Mouse (Mus musculus): ENCODE measurements at regions not wholly inside any gene's neighbourhood (a gene's known extent, or its start where the extent isn't known, plus 50 kb on each side); places are given as distances from the start of the nearest gene placed in this dataset.

DNA sequence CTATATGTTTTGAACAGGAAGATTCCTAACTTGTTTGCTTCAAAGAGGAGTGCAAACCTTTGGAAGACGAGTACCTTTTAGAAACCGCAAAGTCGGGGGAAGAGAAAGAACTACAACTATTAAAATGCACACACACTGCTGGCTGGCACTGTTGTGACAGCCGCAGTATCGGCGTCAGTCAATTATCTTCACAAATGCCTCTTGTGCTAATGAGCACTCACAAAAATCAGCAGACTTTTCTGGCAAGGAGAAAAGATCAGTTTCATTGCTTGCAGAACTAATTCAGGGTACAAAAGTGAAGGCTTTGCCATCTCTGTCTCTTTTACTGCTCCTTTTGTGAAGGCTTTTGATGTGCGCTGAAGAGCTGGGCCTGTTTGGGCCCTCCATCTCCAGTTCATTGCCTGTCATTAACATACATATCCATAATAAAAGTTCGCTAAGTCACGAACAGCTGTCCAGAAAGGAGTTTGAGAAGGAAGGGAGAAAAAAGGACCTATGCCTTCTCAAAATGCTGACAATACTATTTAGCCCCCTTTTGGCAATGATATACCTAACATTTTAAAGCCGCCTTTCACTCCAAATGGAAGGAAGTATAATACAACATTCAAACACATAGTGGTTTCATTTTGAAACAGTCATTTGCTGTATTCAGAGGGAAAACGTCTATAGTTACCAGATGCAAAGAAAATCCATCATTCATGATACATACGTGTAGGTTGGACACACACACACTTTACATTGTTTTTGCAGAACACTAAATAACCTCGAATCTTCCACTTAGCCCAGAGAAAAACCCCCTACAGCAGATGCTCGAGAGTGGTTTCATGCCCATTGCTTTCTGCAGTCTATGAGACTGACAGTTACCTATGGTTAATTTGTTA, 186.6 kb upstream of the Sp8 start:
- no peak for DNase-seq (ENCODE audit: low read depth)

- DNase-seq (ENCODE audit: low read depth), result no peak
Measured at GRCm38 (mm10) chr12:118650483-118651160, 195.5 kb upstream of the Sp8 start.

DNA sequence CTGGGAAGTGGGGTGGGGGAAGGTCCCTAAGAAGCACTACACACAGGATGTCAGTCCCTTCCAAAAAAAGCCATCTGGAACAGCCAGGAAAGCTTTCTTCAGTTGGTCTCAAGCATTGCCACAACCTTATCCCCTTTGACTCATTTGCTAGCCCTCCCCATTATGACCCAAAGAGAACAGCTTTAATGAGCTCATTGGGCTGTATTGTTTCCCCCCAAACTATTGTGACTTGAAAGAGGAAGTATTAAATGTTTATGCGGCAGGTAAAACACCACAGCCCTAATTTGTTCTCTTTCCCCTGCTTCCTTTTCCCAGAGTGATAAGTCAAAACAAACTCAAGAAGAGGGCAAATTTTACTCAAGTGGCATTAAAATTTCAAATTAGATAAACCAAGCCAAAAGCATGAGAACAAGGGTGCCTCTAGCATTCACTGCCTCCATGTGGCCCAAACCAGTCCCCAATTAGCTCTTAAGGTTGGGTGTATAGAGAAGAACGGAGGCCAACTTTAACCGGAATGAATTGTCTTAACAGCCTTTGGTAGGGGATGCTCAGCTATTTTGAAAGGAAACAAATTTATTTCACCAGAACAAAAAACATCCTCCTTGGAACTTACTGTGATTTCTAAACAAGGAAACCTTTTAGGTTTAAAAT, 196.7 kb upstream of the Sp8 start:
- no peak for DNase-seq (ENCODE audit: low read depth)

GRCm38 (mm10) chr12:118648673-118649072, 197.5 kb upstream of the Sp8 start:
- no peak for DNase-seq (ENCODE audit: low read depth)

- DNase-seq (ENCODE audit: low read depth), result no peak
Measured at GRCm38 (mm10) chr12:118647270-118648042, 198.7 kb upstream of the Sp8 start.

DNA sequence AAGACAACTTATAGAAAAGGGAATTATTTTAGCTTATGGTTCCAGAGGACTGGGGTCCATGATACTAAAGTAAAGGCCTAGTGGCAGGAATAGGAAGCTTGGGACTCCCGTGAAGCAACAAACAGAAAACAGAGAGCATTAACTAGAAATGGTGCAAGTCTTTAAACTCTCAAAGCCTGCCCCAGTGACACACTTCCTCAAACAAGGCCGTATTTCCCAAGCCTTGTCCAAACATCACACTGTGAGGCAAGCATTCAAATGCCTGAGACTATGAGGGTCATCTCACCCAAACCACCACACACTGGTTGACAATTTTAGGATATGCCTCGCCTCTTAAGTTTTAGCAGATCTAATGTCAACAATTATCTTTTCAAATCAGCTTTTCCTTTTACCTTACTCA, 205.2 kb upstream of the Sp8 start:
- no peak for DNase-seq (ENCODE audit: low read depth)

GRCm38 (mm10) chr12:118637214-118637613, 208.9 kb upstream of the Sp8 start:
- DNase-seq (ENCODE audit: low read depth), result no peak

DNA sequence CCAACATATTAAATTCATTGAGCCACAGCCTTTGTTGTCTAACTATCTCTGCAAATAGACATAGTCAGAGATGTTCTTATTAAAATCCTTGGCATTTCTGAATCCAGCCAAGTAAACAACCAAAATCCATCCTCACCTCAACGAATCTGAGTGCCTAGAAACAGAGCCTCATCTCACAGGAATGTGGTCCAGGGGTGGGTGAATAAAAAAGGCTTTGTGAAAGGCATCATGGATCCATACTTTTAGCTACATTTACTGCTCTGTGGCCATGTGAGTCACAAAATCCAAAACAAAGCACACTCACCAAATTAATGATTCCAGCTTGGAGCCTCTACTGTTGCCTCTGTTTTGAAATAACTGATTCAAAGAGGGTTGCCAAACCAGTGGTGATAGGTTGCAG, 210.7 kb upstream of the Sp8 start:
- DNase-seq (ENCODE audit: low read depth), result no peak

- no peak for DNase-seq (ENCODE audit: low read depth)
Measured at GRCm38 (mm10) chr12:118630373-118630772, 215.8 kb upstream of the Sp8 start.

- no peak for DNase-seq (ENCODE audit: low read depth)
Measured at GRCm38 (mm10) chr12:118621697-118622485, 224.2 kb upstream of the Sp8 start.

- DNase-seq (ENCODE audit: low read depth), result no peak
Measured at GRCm38 (mm10) chr12:118620847-118621636, 225.1 kb upstream of the Sp8 start.

GRCm38 (mm10) chr12:118597015-118597414, 249.1 kb upstream of the Sp8 start:
- DNase-seq (ENCODE audit: low read depth), result no peak

- no peak for DNase-seq (ENCODE audit: low read depth)
Measured at GRCm38 (mm10) chr12:118594781-118595574, 251.2 kb upstream of the Sp8 start.

GRCm38 (mm10) chr12:118583829-118584628, 262.1 kb upstream of the Sp8 start:
- DNase-seq (ENCODE audit: low read depth), result no peak

- no peak for DNase-seq (ENCODE audit: low read depth)
Measured at GRCm38 (mm10) chr12:118569811-118570210, 268.6 kb upstream of the Sp4 start.

GRCm38 (mm10) chr12:118566681-118567080, 265.4 kb upstream of the Sp4 start:
- DNase-seq (ENCODE audit: low read depth), result no peak

DNA sequence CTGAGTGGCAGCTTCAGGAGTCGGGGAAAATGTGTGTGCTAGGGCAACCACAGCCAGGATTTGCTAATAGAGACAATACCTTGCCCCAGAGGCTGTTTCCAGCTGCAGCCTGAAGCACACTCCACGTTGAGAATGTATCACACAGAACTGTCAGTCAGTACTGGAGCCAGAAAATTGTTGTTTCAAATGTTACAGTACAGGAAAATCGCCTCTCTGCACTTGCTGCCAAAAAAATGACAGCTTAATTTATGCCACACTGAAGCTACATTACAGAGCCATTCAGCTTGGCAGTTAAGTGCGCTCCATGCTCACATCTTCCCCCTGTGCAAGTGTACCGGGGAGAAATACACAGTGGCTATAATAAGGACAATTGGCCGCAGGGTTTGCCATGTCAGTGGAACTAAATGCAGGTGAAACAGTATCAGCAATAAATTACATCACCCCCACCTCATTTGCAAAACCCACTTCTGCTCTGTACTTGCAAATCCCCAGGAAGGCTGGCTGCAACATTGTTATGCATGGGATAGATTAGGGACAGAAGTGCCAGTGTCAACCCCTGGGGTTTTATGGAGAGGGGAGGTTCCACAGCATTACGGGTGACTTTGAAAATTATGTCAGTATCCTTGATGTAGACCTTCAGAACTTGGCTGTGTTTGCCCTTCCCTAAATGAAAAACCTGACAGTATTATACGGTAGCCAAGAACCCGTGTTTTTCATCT, 263.3 kb upstream of the Sp4 start:
- DNase-seq (ENCODE audit: low read depth), result no peak

GRCm38 (mm10) chr12:118562226-118562625, 261.0 kb upstream of the Sp4 start:
- no peak for DNase-seq (ENCODE audit: low read depth)
